Mouse (Mus musculus) adrenal gland, adult 18-20 months (tissue): Measurements from ENCODE around the gene Rab6a. TPM values are rescaled to one million over a fixed set of nuclear protein-coding genes. Genes with fewer than 3 reads are reported as not detected.

Source experiments
- DNase-seq, 2 experiments: peaks; one replicate each; pipeline ENCODE4 v3.0.0; 2021 to 2022; ENCODE audit warnings: low spot score in 2 of 2
- total RNA-seq, 2 experiments: library from RNA; stranded (reverse); gene quantifications; 1 replicate in 1 of 2; 2 replicates in 1 of 2; pipeline ENCODE4 v1.2.3; 2021

Rab6a gene
- total RNA-seq, 2 experiments from 2014 or later: 81.1 to 81.4 TPM

GRCm38 (mm10) chr7:100616121-100616857 lies 9.1 kb downstream of the Rab6a start:
- no peak for DNase-seq

GRCm38 (mm10) chr7:100622277-100622676 lies 15.1 kb downstream of the Rab6a start:
- DNase-seq: no peak

- DNase-seq: no peak
These were observed 17.3 kb downstream of the Rab6a start for GRCm38 (mm10) chr7:100624538-100624937.

- DNase-seq: no peak
These were observed 30.4 kb downstream of the Rab6a start for GRCm38 (mm10) chr7:100637657-100638056.

- no peak for DNase-seq
These were observed 35.2 kb downstream of the Rab6a start for GRCm38 (mm10) chr7:100642413-100642812.

GRCm38 (mm10) chr7:100645147-100645546 lies 37.9 kb downstream of the Rab6a start:
- DNase-seq: peak; percentile 47 to 55

- DNase-seq: no peak
These were observed 41.9 kb downstream of the Rab6a start for GRCm38 (mm10) chr7:100649095-100649494.

- DNase-seq: no peak
These were observed 42.6 kb downstream of the Rab6a start for GRCm38 (mm10) chr7:100649826-100650225.

GRCm38 (mm10) chr7:100650421-100650820 lies 43.2 kb downstream of the Rab6a start:
- no peak for DNase-seq

GRCm38 (mm10) chr7:100651011-100651410 lies 43.8 kb downstream of the Rab6a start:
- no peak for DNase-seq

GRCm38 (mm10) chr7:100653480-100654266 lies 46.5 kb downstream of the Rab6a start:
- no peak for DNase-seq

- DNase-seq: no peak
These were observed 47.2 kb downstream of the Rab6a start for GRCm38 (mm10) chr7:100654441-100654840.

- no peak for DNase-seq
These were observed 49.5 kb downstream of the Rab6a start for GRCm38 (mm10) chr7:100656739-100657138.

GRCm38 (mm10) chr7:100658093-100658578 lies 50.9 kb downstream of the Rab6a start:
- no peak for DNase-seq

GRCm38 (mm10) chr7:100661264-100661663 lies 54.1 kb downstream of the Rab6a start:
- DNase-seq: no peak

GRCm38 (mm10) chr7:100662231-100662630 lies 55.0 kb downstream of the Rab6a start, which contains the start of gene Plekhb1:
Plekhb1 (minus strand) TSS chr7:100662414.
- DNase-seq: no peak

GRCm38 (mm10) chr7:100663190-100663589 lies 56.0 kb downstream of the Rab6a start:
- peak; percentile 76 to 80 for DNase-seq

- DNase-seq: no peak
These were observed 56.6 kb downstream of the Rab6a start for GRCm38 (mm10) chr7:100663729-100664304.

GRCm38 (mm10) chr7:100670646-100671045 lies 63.4 kb downstream of the Rab6a start:
- no peak for DNase-seq

GRCm38 (mm10) chr7:100673452-100673851 lies 66.2 kb downstream of the Rab6a start:
- DNase-seq: no peak

GRCm38 (mm10) chr7:100674941-100675340 lies 67.7 kb downstream of the Rab6a start:
- no peak for DNase-seq

- DNase-seq: no peak
These were observed 70.8 kb downstream of the Rab6a start for GRCm38 (mm10) chr7:100678052-100678451.
